Mouse (Mus musculus) MEL (cell line): ENCODE data around the gene Erc2. TPM values are rescaled to one million over a fixed set of nuclear protein-coding genes. Genes with fewer than 3 reads are reported as not detected.

Source experiments
- DNase-seq: peaks from one replicate; pipeline ENCODE4 v3.0.0; 2011; ENCODE audit warnings: low read depth, low spot score
- H3K27ac ChIP-seq: 2 replicates; pipeline ENCODE4 v1.5.1; 2012; ENCODE audit warnings: low read depth, mild to moderate bottlenecking, control low read depth, low read length, moderate library complexity; ENCODE audit not compliant: control insufficient read depth
- H3K27me3 ChIP-seq, 2 experiments: fragments of 150-350 bp in 1 of 2; sonication (generic) in 1 of 2; 2 replicates each; pipeline ENCODE4 v1.6.1; 2012; ENCODE audit warnings: low read length in 2 of 2, mild to moderate bottlenecking in 2 of 2, improper control_type of control experiment in 1 of 2, moderate library complexity in 1 of 2; ENCODE audit not compliant: insufficient read depth in 2 of 2, control insufficient read depth in 1 of 2
- H3K36me3 ChIP-seq, 2 experiments: 2 replicates each; pipeline ENCODE4 v1.6.1; 2012 to 2014; ENCODE audit warnings: low read length in 2 of 2, improper control_type of control experiment in 1 of 2, inconsistent platforms in 1 of 2, mild to moderate bottlenecking in 1 of 2; ENCODE audit not compliant: insufficient read depth in 2 of 2, control insufficient read depth in 1 of 2
- H3K4me1 ChIP-seq, 2 experiments: fragments of 150-350 bp in 1 of 2; sonication (generic) in 1 of 2; 2 replicates each; pipeline ENCODE4 v1.6.1; 2012; ENCODE audit warnings: low read length in 2 of 2, improper control_type of control experiment in 1 of 2, mild to moderate bottlenecking in 1 of 2; ENCODE audit not compliant: insufficient read depth in 2 of 2, control insufficient read depth in 1 of 2
- H3K4me3 ChIP-seq, 2 experiments: fragments of 150-350 bp in 1 of 2; sonication (generic) in 1 of 2; 2 replicates each; pipeline ENCODE4 v1.5.1; 2012; ENCODE audit warnings: low read depth in 2 of 2, low read length in 2 of 2, mild to moderate bottlenecking in 2 of 2, moderate library complexity in 2 of 2, control low read depth in 1 of 2, improper control_type of control experiment in 1 of 2; ENCODE audit not compliant: control insufficient read depth in 1 of 2, insufficient read depth in 1 of 2
- H3K79me2 ChIP-seq: 2 replicates; pipeline ENCODE4 v1.6.1; 2012; ENCODE audit warnings: mild to moderate bottlenecking, low read length, moderate library complexity; ENCODE audit not compliant: control insufficient read depth, poor library complexity, insufficient read depth
- H3K9ac ChIP-seq: 2 replicates; pipeline ENCODE4 v1.6.1; 2012; ENCODE audit warnings: low read depth, mild to moderate bottlenecking, control low read depth, low read length, moderate library complexity; ENCODE audit not compliant: control insufficient read depth, poor library complexity, severe bottlenecking
- H3K9me3 ChIP-seq: fragments of 150-350 bp; sonication (generic); replicated peaks from 2 replicates; pipeline ENCODE4 v1.6.1; 2012; ENCODE audit warnings: mild to moderate bottlenecking, low read length, improper control_type of control experiment, moderate library complexity; ENCODE audit not compliant: insufficient read depth
- CTCF ChIP-seq, 3 experiments: IDR thresholded peaks in 2 of 3; conservative IDR thresholded peaks in 1 of 3; 2 replicates each; pipeline ENCODE4 v1.5.1; 2011 to 2012; ENCODE audit warnings: low read length in 3 of 3, low read depth in 2 of 3, mild to moderate bottlenecking in 2 of 3, improper control_type of control experiment in 1 of 3, inconsistent platforms in 1 of 3, mixed read lengths in 1 of 3, moderate library complexity in 1 of 3; ENCODE audit not compliant: control insufficient read depth in 1 of 3, insufficient read depth in 1 of 3, poor library complexity in 1 of 3, severe bottlenecking in 1 of 3
- GABPA ChIP-seq: IDR thresholded peaks from 2 replicates; pipeline ENCODE4 v1.6.1; 2012; ENCODE audit warnings: low read depth, mild to moderate bottlenecking, inconsistent platforms, low read length, improper control_type of control experiment, moderate library complexity
- GATA1 ChIP-seq: IDR thresholded peaks from 2 replicates; pipeline ENCODE4 v1.6.1; 2011; ENCODE audit warnings: low read depth, low read length, improper control_type of control experiment
- HCFC1 ChIP-seq: IDR thresholded peaks from 2 replicates; pipeline ENCODE4 v1.6.1; 2012; ENCODE audit warnings: low read depth, mild to moderate bottlenecking, inconsistent platforms, low read length, improper control_type of control experiment, moderate library complexity
- MAX ChIP-seq: IDR thresholded peaks from 2 replicates; pipeline ENCODE4 v1.6.1; 2011; ENCODE audit warnings: low read length, improper control_type of control experiment
- MEF2A ChIP-seq: IDR thresholded peaks from 2 replicates; pipeline ENCODE4 v1.6.1; 2014; ENCODE audit warnings: low read depth, mild to moderate bottlenecking, inconsistent platforms, low read length, improper control_type of control experiment; ENCODE audit not compliant: poor library complexity, insufficient replicate concordance, severe bottlenecking; ENCODE audit errors: extremely low read depth
- MXI1 ChIP-seq: IDR thresholded peaks from 2 replicates; pipeline ENCODE4 v1.6.1; 2011; ENCODE audit warnings: mild to moderate bottlenecking, low read depth, low read length, improper control_type of control experiment
- MYB ChIP-seq: IDR thresholded peaks from 2 replicates; pipeline ENCODE4 v1.6.1; 2011; ENCODE audit warnings: mild to moderate bottlenecking, low read depth, low read length, improper control_type of control experiment
- NRF1 ChIP-seq: IDR thresholded peaks from 2 replicates; pipeline ENCODE4 v1.6.1; 2014; ENCODE audit warnings: low read depth, mild to moderate bottlenecking, inconsistent platforms, low read length, improper control_type of control experiment, moderate library complexity; ENCODE audit not compliant: poor library complexity, insufficient read depth, severe bottlenecking
- POLR2A ChIP-seq, 2 experiments: IDR thresholded peaks; 2 replicates each; pipeline ENCODE4 v1.6.1; 2011 to 2012; ENCODE audit warnings: low read length in 2 of 2, mild to moderate bottlenecking in 2 of 2, control low read depth in 1 of 2, improper control_type of control experiment in 1 of 2, low read depth in 1 of 2, moderate library complexity in 1 of 2; ENCODE audit not compliant: control insufficient read depth in 1 of 2, insufficient read depth in 1 of 2, poor library complexity in 1 of 2
- RCOR1 ChIP-seq: IDR thresholded peaks from 2 replicates; pipeline ENCODE4 v1.6.1; 2012; ENCODE audit warnings: low read depth, mild to moderate bottlenecking, inconsistent platforms, low read length, improper control_type of control experiment
- SMC3 ChIP-seq: IDR thresholded peaks from 2 replicates; pipeline ENCODE4 v1.6.1; 2011; ENCODE audit warnings: low read depth, low read length, improper control_type of control experiment
- TCF12 ChIP-seq: IDR thresholded peaks from 2 replicates; pipeline ENCODE4 v1.6.1; 2014; ENCODE audit warnings: low read depth, mild to moderate bottlenecking, inconsistent platforms, low read length, improper control_type of control experiment, moderate library complexity
- UBTF ChIP-seq: IDR thresholded peaks from 2 replicates; pipeline ENCODE4 v1.6.1; 2012; ENCODE audit warnings: low read depth, mild to moderate bottlenecking, inconsistent platforms, low read length, improper control_type of control experiment, moderate library complexity, borderline replicate concordance; ENCODE audit not compliant: insufficient read depth
- ZKSCAN1 ChIP-seq: IDR thresholded peaks from 2 replicates; pipeline ENCODE4 v1.6.1; 2012; ENCODE audit warnings: low read depth, mild to moderate bottlenecking, inconsistent platforms, low read length, improper control_type of control experiment, moderate library complexity
- ZNF384 ChIP-seq: IDR thresholded peaks from 2 replicates; pipeline ENCODE4 v1.6.1; 2012; ENCODE audit warnings: low read depth, mild to moderate bottlenecking, inconsistent platforms, low read length, improper control_type of control experiment
- polyA plus RNA-seq, 2 experiments: library from polyadenylated mRNA; stranded (reverse) in 1 of 2; unstranded in 1 of 2; fragments of >175 nt in 1 of 2; fragments of >200 nt in 1 of 2; gene quantifications; 2 replicates each; pipeline versions ENCODE4 v1.2.1 to v1.2.4; 2012; ENCODE audit warnings: low replicate concordance in 2 of 2, low read depth in 1 of 2; ENCODE audit not compliant: insufficient read length in 2 of 2, insufficient read depth in 1 of 2, missing spikeins in 1 of 2
- total RNA-seq: library from RNA; depleted of rRNA; stranded (reverse); fragments of 300-350 nt; gene quantifications from 2 replicates; pipeline ENCODE4 v1.2.3, GENCODE M21; 2012

Gene Erc2
- total and polyA plus RNA-seq, 3 experiments: not detected

GRCm38 (mm10) chr14:27758230-27758629 lies 136.0 kb downstream of the Erc2 start:
- Histone ChIP-seq H3K27ac (no peak overlapping the region), H3K9me3 (no peaks in the 10 kb centered on the region), H3K27me3 (no peaks in the 10 kb centered on the region), H3K9ac (no peak overlapping the region), H3K36me3 (no peaks in the 10 kb centered on the region), H3K4me3 (no peak overlapping the region), H3K79me2 (no peaks in the 10 kb centered on the region), H3K4me1 (no peaks in the 10 kb centered on the region)
- peak; percentile 11 for DNase-seq
- TF ChIP-seq CTCF (IDR thresholded peaks at IDR 0.05 in 2 of 3, conservative IDR thresholded peaks at IDR 0.05 in 1 of 3; ENCODE audit: control insufficient read depth in 1 of 3, insufficient read depth in 1 of 3, low read depth in 2 of 3, low read length in 3 of 3, poor library complexity in 1 of 3, severe bottlenecking in 1 of 3) (peak in 1 of 3 experiments; percentile 12; a peak in 2 of 6 replicates), SMC3 (no peak)

- no peak for DNase-seq
- no peak for TF ChIP-seq TCF12
- no peak for TF ChIP-seq CTCF (IDR thresholded peaks at IDR 0.05 in 2 of 3, conservative IDR thresholded peaks at IDR 0.05 in 1 of 3; ENCODE audit: control insufficient read depth in 1 of 3, insufficient read depth in 1 of 3, low read depth in 2 of 3, low read length in 3 of 3, poor library complexity in 1 of 3, severe bottlenecking in 1 of 3)
- TF ChIP-seq MAX: no peak
- no peak for TF ChIP-seq SMC3
- no peak for TF ChIP-seq MYB
- TF ChIP-seq RCOR1: no peak
- TF ChIP-seq MXI1: no peak
- no peak for TF ChIP-seq UBTF
- no peak for TF ChIP-seq ZKSCAN1
- no peak for TF ChIP-seq POLR2A (IDR thresholded peaks at IDR 0.05; ENCODE audit: control insufficient read depth in 1 of 2, insufficient read depth in 1 of 2, low read depth in 1 of 2, low read length in 2 of 2, poor library complexity in 1 of 2)
- no peak for TF ChIP-seq GABPA
- TF ChIP-seq GATA1: no peak
- TF ChIP-seq HCFC1: no peak
- TF ChIP-seq NRF1: no peak
- TF ChIP-seq MEF2A: no peak
- TF ChIP-seq ZNF384: no peak
- no peaks in the 10 kb centered on the region for H3K79me2 ChIP-seq
Observed at GRCm38 (mm10) chr14:27759069-27759628, 136.9 kb downstream of the Erc2 start.

More at GRCm38 (mm10) chr14:27759069-27759628, 136.9 kb downstream of the Erc2 start:
- Histone ChIP-seq H3K36me3 (no peaks in the 10 kb centered on the region), H3K4me1 (no peaks in the 10 kb centered on the region), H3K9ac (no peak overlapping the region), H3K27ac (no peak overlapping the region), H3K27me3 (no peaks in the 10 kb centered on the region), H3K9me3 (no peaks in the 10 kb centered on the region), H3K4me3 (no peak overlapping the region)
